Mouse (Mus musculus): ENCODE results near the gene Canx. TPM values are rescaled to one million over a fixed set of nuclear protein-coding genes. Genes with fewer than 3 reads are reported as not detected.
A peak's percentile ranks its signal among the peaks of the same experiment; 100 is the strongest.
"Not testable (repeated sequence)": the region's sequence is repeated elsewhere in the genome, so short reads cannot be mapped to it uniquely, and the experiment has no call there.

Canx gene
- total RNA-seq, 1 experiment from 2014 or later: 433 TPM

DNA sequence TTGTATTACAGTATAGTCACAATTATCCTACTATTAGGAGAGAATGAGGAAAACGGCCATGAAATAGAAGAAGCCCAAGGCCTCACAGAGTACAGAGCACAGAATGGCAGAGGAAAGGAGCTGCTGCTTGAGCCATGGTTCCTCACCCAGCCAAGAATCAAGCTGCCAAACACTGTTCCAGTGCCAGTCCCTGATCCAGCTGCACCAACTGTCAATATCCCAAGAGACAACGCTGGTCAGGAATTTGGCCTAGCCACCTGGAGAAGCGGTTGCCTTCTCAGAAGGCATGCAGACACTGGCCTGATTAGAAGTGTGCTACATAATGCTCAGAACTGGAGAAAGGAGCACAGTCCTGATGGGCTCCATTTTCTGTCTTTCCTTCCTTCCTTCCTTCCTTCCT, 7.7 kb upstream of the Canx start:
- peak; percentile 20 for DNase-seq

DNA sequence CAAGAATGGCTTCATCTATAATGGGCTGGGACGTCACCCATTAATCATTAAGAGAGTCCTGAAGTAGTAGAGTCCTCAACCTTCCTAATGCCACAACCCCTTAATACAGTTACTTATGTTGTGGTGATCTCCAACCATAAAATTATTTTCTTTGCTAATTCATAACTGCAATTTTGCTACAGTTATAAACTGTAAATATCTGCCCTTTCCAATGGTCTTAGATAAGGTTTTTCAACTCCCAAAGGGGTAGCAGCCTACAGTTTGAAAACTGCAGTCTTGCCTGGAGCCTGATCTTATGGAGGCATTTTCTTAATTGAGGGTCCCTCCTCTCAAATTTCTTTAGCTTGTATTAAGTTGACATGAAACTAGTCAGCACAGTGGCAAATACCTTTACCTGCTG, 3.9 kb upstream of the Canx start:
- no peak for DNase-seq

DNA sequence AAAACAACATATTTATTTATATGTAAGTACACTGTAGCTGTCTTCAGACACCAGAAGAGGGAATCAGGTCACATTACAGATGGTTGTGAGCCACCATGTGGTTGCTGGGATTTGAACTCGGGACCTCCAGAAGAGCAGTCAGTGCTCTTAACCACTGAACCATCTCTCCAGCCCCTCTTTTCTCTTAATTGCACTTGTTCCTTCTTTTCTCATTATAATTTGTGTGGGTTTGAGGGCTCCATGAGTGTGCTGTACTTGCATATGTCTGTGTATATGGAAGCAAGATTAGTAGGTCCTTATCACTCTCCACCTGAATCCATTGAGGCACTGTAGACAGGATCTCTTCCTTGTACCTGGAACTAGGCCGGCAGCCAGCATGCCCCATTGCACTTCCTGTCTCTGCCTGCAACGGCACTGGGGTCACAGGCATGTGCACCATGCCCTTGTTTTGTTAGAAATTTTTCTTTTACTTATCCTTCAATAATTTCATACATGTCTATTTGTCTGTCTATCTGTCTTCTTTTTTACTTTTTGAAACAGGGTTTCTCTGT, 2.7 kb upstream of the Canx start:
- no peak for DNase-seq

DNA sequence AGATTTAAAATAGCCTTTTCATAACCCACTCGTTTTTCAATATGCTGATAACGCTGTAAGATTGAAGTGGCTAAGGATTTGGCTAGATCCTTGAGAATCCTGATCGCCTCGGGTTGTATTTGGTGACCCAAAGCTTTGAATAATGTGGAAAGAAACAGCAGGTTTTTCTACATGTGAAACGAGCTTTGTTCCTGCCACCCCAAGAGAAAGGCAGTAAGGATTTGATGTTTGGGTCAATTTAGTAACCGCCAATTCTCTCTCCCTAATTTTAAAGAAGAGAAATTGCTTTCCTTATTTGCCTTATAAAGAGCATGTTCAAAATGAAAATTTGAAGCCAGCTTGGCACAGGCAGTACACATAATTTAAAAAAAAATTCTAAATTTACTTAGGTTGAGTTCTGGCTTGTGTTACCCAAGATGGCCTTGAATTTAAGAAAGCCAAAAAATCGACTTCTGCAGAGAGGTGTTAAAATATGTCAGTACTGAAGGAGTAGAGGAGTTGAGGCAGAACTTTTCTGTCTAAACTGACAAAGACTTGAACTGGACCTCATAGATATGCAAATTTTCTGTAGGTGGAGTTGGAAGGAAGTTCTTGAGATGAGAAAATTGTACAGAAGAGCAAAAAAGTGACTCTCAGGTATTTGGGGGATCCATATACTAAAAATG, 961 bp upstream of the Canx start:
- no peak for DNase-seq

DNA sequence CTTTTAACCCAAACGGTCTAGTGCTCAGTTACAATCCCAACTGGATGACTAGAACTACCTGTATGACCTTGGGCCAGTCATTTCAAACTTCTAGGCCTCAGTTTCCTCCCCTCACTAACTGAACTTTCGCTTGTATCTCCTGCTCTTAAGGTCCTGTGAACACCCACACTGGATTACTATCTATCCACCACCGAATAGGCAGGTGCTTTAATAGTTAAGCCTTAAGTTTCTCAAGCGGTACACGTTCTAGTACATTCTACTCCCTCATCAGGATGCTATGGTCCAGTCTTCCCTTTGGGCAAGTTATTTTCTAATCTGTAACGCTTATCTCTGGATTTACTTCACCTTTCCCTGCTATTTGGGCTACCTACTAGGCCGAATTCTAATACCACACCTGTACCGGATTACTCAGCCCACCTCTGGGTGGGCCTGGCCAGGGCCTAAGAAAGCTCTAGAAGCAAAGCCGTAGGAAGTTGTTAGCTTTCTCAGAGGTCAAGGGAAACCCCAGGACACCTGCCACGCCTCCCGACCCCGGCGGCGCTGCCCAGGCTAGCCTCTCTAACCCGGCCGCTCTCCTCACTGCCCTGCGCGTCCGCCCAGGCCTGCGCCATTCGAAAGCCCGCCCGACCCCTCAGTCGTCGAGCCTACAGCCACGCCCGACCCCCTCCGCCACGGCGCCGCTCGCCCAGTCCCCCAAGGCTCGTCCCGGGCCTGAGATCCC, 562 bp downstream of the Canx start:
- peak; percentile 57 for DNase-seq

DNA sequence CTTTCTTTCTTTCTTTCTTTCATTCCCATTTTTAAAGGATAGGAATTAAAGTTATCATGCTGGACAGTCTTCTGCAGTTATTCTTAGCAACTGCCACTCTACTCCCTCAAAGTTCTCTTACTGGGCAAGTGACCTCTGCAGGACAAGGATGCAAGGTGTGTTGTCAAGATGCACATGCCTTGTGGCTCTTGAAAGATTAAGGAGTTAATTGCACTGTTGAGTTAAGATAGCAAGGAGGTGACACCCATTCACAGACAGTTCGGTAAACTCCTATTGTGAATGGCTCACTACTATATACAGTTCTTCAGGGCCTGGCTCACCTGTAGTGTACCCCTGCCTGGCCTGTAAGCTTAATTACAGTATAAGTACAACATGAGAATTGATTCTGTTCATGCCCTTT, 1.6 kb downstream of the Canx start:
- DNase-seq: no peak

DNA sequence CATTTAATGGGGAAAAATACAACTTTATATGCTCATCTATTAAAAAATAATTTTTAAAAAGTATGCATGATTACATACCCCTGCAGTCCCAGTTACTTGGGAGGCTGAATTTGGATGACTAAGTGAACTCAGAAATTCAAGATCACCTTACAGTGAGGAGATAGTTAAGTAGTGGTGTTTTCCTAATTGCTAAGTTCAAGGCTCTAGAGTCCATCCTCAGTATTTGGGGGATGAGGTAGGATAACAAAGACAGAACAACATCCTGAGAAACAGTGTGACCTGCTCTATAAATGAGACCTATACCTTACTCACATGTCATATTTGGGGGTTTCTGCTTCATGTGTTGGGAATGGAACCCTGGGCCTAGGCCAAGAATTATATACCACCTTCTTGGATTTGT, 3.1 kb downstream of the Canx start:
- no peak for DNase-seq

DNA sequence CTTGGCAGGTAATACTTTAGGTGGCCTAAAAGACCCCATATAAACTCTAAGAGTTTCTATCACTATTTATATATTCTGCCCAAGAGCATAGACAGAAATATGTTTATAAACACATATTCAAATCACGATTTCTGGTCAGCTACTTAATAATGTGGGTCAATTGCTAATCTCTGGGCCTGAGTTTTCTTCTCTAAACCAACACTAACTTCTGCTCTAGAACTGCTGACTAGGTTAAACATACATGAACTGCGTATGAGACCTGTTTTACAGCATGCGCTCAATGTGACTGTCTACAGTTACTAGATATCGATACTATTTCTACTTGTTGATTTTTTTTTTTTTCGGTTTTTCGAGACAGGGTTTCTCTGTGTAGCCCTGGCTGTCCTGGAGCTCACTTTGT, 4.2 kb downstream of the Canx start:
- no peak for DNase-seq

DNA sequence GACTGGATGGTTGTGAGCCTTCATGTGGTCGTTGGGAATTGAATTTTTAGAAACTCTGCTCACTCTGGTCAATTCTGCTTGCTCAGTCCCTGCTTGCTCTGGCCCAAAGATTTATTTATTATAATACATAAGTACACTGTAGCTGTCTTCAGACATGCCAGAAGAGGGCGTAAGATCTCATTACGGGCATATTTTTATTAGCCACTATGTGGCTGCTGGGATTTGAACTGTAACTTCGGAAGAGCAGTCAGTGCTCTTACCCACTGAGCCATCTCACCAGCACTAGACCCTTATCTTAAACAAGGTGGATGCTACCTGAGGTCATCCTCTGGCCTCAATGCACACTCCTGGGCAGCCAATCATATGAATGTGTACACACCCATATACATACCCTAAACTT, 6.1 kb downstream of the Canx start:
- DNase-seq: not testable (repeated sequence)

DNA sequence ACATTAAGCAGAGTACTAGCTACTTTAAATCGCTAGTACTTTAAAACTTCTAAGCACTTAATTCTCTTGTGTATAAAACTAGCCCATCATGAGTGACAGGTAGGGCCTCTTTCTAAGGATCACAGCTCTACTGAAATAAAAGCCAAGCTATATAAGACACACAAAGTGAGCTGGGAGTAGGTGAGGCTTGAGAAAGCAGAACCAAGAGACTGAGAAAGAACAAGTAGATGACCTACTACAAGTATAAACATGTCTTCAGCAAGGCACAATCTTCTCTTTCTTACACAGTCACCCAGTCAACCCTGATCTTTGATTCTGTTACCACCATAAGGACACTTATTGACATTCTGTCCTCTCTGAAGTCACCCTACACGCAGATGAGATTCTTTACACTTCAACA, 12.7 kb downstream of the Canx start:
- no peak for DNase-seq

DNA sequence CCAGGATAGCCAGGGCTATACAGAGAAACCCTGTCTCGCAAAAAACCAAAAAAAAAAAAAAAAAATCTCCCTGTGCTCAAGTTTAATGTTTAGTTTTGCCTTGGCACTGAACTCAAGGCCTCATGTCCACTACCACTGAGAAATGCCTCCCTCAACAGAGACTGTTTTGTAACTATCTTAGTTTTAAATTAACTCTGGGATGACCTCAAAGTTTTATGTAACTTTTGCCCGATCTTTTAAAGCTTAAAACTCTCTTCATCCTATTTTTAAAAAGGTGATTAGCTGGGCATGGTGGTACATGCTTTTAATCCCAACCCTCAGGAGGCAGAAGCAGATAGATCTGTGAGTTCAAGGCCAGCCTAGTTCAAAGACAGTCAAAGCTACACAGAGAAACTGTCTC, 22.1 kb downstream of the Canx start:
- DNase-seq: no peak

DNA sequence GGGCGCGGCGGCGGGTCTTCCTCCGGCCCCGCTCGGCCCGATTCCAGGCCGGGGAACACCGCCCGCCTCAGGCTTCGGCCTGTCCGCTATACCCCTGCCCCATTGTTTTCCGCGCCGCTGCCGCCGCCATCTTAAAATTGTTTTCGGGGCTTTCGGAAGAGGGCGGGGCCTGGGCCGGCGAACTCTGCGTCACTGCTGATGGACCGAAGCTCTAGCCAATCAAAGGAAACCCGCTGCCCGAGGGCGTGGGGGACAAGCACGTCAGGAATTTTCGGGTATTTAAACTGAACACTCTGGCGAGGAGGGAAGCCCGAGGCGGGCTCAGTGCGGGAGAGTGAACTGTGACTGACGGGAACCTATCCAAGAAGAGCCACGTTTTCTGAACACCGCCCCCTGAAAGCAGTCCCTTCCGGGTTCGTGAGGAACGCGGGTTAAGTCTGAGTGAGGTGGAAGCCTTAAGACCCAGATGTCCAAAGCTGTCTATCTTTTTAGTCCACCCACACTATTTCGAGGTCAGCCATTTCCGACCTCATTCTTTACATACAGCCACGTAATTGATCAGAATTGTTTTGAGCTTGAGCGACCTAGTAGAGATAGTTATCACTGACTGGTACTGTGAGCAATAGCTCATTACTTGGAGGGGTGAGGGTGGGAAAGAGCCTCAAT, 33.1 kb downstream of the Canx start, which contains the start of gene Maml1:
Gene Maml1 (minus strand): TSS at position 122 of the 666 bp plus-strand sequence.
- DNase-seq: peak; percentile 95

DNA sequence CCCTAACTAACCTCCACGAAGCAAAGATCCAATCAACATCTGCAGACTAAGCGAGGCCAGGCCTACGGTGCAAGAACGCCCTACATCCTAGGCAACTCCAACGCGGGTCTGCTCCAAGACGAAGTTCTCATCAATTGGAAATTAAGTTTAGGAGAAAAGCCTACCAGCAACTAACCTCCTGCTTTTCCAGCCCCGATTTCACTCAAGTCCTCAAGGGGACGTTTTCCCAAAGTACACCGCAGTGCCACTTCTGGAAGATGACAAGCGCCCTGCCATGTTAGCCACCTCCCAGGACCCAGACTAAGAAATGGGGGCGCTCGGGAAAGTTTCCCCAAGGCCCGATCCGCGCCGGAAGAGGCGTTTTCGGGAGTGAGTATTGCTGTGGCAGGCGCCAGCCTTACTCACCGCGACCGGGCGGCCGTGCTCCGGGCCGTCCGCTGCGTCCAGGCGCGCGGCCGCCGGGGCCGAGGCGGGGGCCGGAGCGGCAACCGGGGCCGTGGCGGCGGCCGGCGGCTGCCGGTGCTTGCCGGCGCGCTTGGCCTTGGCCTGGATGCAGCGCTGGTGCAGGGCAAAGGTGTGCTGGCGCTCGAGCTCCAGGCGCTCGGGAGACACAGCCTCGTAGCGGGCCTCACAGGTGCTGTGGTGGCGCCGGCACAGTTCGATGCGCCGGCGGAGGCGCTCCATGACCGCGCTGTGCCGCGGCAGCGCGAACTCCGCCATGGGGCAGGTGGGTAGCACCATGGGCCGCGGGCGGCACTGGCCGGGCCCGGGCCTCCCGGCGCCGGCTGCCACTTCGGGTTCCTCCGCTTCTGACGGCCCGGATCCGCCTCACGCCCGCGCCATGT, 33.9 kb downstream of the Canx start:
- peak; percentile 64 for DNase-seq

DNA sequence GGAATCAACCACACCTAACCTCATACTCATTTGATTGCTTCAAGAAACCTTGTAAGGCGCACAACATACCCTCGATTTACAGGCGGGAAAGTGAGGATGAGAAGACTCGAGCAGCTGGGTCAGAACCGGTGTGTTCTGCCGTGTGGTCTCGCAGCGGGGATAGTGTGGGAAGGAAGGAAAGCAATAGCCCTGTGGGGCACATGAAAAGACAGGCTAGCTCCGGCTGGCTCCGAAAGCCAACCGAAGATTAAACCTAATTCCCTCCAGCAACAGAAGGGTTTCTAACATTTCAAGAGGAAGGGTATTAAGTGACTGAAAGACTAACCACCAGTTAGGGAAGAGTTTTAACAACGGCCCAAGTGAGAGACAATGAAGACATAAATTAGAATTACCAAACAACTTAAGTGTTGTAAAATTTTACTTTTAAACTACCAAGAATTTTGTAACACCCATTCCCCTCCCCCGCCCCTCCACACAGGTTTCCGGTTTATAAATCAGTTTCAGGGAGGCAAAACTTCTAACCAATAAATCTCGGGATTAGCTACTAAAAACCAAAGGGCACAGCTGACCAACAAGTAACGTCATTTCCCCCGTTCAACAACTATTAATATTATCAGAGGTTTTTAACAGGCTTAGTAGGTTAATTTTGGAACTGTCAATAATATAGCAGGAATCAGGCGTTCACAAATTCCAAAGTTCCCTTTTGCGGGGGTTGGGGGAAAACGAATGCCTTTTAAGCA, 34.8 kb downstream of the Canx start:
- no peak for DNase-seq

DNA sequence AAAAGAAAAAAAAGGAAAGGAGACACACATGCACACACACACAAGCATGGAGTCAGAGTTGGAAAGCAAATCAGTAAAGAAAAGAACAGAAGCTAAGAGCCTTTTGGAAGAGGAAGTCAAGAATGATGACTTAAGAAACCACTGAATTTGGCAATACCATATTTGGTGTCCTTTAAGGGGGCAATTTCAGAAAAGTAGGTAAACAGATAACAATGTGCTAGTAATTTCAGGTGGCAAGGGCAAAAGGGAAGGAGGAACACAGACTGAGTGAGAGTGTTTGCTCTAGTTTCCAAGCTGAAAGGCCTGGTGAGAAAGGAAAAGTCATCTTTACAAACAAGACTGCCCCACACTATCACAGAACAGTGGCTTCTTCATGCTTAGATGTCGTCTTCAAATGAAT, 39.0 kb downstream of the Canx start:
- no peak for DNase-seq

DNA sequence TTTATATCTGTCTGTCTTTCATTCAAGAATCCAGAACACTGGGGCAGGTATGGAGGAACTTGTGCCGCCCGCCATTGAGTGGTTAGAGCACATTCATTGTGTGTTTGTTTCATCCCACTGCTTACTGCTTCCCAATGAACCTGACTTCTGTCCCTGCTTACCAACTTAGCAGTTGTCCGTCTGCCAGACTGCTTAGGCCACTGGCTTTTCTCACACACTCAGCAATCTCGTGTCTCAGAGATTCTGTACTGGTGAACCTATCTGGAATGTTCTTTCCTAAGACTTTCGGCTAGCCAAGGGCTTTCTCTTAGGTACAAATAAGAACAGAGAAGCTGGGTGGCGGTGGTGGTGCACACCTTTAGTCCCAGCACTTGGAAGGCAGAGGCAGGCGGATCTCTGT, 39.8 kb downstream of the Canx start:
- DNase-seq: no peak

DNA sequence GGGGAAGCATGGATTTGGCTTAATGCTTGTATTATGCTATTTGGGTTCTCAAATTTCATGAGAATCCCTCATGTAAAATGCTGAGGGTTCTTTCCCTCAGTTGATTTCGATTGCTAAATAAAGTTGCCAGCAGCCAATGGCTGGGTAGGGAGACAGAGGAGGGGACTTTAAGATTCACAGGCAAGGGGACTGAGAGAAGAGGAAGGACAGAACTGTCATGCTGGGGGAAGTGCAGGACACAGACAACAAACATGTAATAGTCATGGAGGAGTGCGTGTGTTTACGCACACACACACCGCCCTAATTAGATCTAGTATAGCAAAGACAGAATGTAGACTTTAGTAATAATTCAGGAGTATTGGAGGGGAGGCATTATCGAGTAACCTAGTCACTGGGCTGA, 40.2 kb downstream of the Canx start:
- DNase-seq: no peak

DNA sequence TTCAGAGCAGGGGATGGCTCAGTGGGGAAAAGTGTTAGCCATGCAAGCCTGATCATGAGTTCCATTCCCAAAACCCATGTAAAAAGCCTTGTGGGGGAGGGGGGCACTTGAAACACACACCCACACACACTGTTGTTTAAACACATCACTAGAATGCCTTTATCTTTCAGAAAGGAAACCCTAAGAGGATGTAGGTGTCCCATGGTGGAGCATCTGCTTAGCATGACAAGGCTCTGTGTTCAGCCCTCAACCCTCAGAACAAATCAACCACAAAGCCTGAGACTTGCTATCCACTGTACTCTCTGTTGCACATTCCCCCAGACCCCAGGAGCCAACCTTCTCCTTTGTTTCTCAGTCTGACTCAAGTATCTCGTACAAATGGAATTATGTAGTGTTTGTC, 45.4 kb downstream of the Canx start:
- no peak for DNase-seq

DNA sequence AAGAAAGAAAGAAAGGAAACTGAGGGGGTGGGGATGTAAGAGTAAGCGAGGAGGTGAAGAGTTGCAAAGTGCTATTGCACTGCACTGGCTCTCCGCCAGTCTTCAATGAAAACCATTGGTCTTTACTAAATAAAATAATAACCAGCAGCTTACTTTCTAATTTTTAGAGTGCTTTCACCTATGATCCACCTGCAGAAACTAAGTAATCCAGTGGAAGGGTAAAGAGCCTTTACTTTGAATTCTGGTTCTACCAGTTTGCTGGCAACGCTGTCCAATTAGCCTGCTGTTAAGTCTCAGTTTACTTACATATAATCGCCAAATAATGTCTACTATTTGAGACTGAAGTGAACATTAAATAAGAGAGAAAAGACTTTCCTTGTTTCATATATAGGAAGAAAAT, 46.5 kb downstream of the Canx start:
- no peak for DNase-seq

DNA sequence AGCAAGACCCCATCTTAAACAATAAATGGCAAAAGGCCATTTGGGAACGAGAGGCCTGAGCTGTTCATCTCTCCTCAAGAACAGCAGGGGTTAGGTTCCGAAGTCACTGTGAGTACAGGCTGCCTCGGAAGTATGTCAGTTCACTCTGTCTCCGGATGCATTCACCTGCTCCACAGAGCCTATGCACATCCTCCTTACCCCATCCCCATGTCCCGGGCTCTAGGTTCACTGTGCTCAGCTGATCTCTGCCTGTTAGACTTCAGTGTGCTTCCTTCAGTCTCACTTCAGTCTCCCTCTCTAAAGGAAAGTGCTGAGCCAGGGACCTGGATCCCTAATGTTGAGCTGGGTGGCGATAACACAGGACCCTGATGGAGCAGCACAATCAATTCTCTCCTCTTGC, 47.8 kb downstream of the Canx start:
- no peak for DNase-seq

DNA sequence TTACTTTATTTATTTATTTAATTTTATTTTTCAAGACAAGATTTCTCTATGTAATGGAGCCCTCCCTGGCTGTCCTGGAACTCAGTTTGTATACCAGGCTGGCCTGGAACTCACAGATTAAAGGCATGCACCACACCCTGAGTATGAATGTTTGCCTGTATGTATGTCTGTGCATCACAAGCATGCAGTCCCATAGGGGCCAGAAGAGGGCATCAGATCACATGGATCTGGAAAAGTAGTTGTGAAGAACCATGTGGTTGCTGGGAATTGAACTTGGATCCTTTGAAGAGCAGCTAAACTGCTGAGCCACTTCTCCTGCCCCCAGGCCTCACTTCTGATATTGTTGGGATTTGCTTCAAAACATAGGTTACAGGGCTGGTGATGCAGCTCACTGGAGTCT, 48.4 kb downstream of the Canx start:
- DNase-seq: no peak
